Mouse (Mus musculus) hindbrain, embryonic 13.5 days (tissue): Measurements from ENCODE around the gene Pbx1. TPM values are rescaled to one million over a fixed set of nuclear protein-coding genes. Genes with fewer than 3 reads are reported as not detected.

Experiments
- ATAC-seq: fragments of 200-750 bp; cut with Nextera tagmentation; 2 replicates; pipeline ENCODE4 v1.8.0; 2017; ENCODE audit warnings: moderate TSS enrichment; ENCODE audit not compliant: low FRiP score
- H3K27ac ChIP-seq: fragments of 300-500 bp; sonication (generic); 2 replicates; pipeline ENCODE4 v1.5.1; 2015; ENCODE audit warnings: inconsistent platforms, mild to moderate bottlenecking, moderate library complexity
- H3K27me3 ChIP-seq: fragments of 300-500 bp; sonication (generic); 2 replicates; pipeline ENCODE4 v1.6.1; 2015; ENCODE audit warnings: mild to moderate bottlenecking, inconsistent platforms
- H3K36me3 ChIP-seq: fragments of 300-500 bp; sonication (generic); 2 replicates; pipeline ENCODE4 v1.6.1; 2015; ENCODE audit warnings: mild to moderate bottlenecking, inconsistent platforms
- H3K4me1 ChIP-seq: fragments of 300-500 bp; sonication (generic); replicated peaks from 2 replicates; pipeline ENCODE4 v1.6.1; 2015; ENCODE audit warnings: inconsistent platforms
- H3K4me2 ChIP-seq: fragments of 300-500 bp; sonication (generic); 2 replicates; pipeline ENCODE4 v1.6.1; 2015; ENCODE audit warnings: inconsistent platforms, mild to moderate bottlenecking, moderate library complexity
- H3K4me3 ChIP-seq: fragments of 300-500 bp; sonication (generic); 2 replicates; pipeline ENCODE4 v1.5.1; 2015; ENCODE audit warnings: mild to moderate bottlenecking, inconsistent platforms
- H3K9ac ChIP-seq: fragments of 300-500 bp; sonication (generic); 2 replicates; pipeline ENCODE4 v1.6.1; 2015; ENCODE audit warnings: mild to moderate bottlenecking, inconsistent platforms
- H3K9me3 ChIP-seq: fragments of 300-500 bp; sonication (generic); 2 replicates; pipeline ENCODE4 v1.6.1; 2016; ENCODE audit warnings: inconsistent platforms
- WGBS: fragments of 180-500 bp; shearing (Covaris S2); methylation state at CpG from one replicate; pipeline ENCODE4 v1.1.7; 2015; 5-methylcytosine and 5-hydroxymethylcytosine counted together
- polyA plus RNA-seq: library from polyadenylated mRNA; unstranded; fragments of >200 nt; fragmentation: Nextera tagmentation; extraction: Ambion mirVana; gene quantifications from 2 replicates; pipeline ENCODE4 v1.2.1, GENCODE M21; 2015

Gene Pbx1
- polyA plus RNA-seq, 1 experiment from 2014 or later, result 53.6 TPM

DNA sequence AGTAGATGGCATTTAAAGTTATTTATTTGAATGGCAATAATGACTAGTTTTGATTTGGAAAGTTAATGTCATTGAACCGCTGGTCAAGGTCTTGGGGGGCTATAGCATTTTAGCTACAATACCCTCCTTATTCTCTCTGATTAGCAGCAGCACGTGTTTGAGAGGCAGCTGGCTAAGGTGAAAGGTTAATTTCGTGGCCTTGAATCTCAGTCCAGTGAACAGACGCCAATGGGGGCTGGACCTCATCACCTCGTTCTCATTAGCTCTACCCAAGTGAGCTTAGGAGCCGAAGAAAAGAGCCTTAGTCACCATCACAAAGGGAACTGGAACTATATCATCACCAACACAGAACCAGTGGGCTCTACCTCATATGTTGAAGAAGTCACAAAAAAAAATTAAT lies 54.4 kb downstream of the Pbx1 start:
- no peak for ATAC-seq
- Histone ChIP-seq H3K27me3 (no peaks in the 10 kb centered on the region), H3K9me3 (no peaks in the 10 kb centered on the region), H3K4me3 (no peak overlapping the region), H3K4me1 (peaks cover 55% of the 10 kb centered on the region), H3K27ac (no peak overlapping the region), H3K9ac (no peak overlapping the region), H3K36me3 (no peaks in the 10 kb centered on the region), H3K4me2 (no peak overlapping the region)
- WGBS, result 33% methylated on average over 6 of the region's 6 CpGs

- no peaks in the 10 kb centered on the region for H3K36me3 ChIP-seq
- no peaks in the 10 kb centered on the region for H3K9me3 ChIP-seq
- H3K27me3 ChIP-seq, result no peaks in the 10 kb centered on the region
- H3K27ac ChIP-seq, result no peak overlapping the region
- 72% methylated on average over 3 of the region's 3 CpGs for WGBS
- H3K4me1 ChIP-seq, result peaks cover 44% of the 10 kb centered on the region
- H3K4me2 ChIP-seq, result no peak overlapping the region
- no peak overlapping the region for H3K4me3 ChIP-seq
- H3K9ac ChIP-seq, result no peak overlapping the region
- no peak for ATAC-seq
Observed at GRCm38 (mm10) chr1:168376330-168376729, 55.7 kb downstream of the Pbx1 start.

GRCm38 (mm10) chr1:168374953-168375600 lies 57.0 kb downstream of the Pbx1 start:
- Histone ChIP-seq H3K4me3 (no peak overlapping the region), H3K9me3 (no peaks in the 10 kb centered on the region), H3K36me3 (no peaks in the 10 kb centered on the region), H3K27me3 (no peaks in the 10 kb centered on the region), H3K4me1 (peaks cover 36% of the 10 kb centered on the region), H3K4me2 (no peak overlapping the region), H3K9ac (no peak overlapping the region), H3K27ac (no peak overlapping the region)
- WGBS, result 81% methylated on average over 12 of the region's 12 CpGs
- ATAC-seq, result no peak

- no peaks in the 10 kb centered on the region for H3K36me3 ChIP-seq
- no peak overlapping the region for H3K4me2 ChIP-seq
- H3K27me3 ChIP-seq, result no peaks in the 10 kb centered on the region
- no peak overlapping the region for H3K9ac ChIP-seq
- H3K9me3 ChIP-seq, result no peaks in the 10 kb centered on the region
- H3K27ac ChIP-seq, result no peak overlapping the region
- H3K4me1 ChIP-seq, result peaks cover 36% of the 10 kb centered on the region
- H3K4me3 ChIP-seq, result no peak overlapping the region
- WGBS, result 86% methylated on average over 2 of the region's 2 CpGs
- ATAC-seq, result no peak
Observed at GRCm38 (mm10) chr1:168372089-168372488, 60.0 kb downstream of the Pbx1 start.

DNA sequence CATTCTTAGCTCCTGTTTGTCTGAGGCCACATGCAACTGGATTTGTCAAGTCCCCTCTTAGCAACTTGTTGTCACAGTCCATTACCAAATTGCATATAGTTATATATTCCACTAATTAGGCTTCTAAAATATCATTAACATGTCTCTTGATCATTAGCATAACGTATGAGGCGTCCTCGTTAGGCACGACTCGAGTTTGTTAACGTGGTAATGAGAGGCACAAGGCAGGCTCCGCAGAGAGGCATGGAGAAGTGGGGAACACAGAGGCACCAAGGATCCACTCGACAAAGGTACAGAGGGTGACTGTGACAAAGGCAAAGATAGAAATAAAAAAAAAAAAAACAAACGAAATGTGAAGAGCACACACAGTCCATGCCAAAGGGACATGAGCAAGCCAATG lies 61.1 kb downstream of the Pbx1 start:
- Histone ChIP-seq H3K4me1 (peaks cover 40% of the 10 kb centered on the region), H3K36me3 (no peaks in the 10 kb centered on the region), H3K27me3 (no peaks in the 10 kb centered on the region), H3K9me3 (no peaks in the 10 kb centered on the region), H3K27ac (no peak overlapping the region), H3K4me3 (no peak overlapping the region), H3K9ac (no peak overlapping the region), H3K4me2 (no peak overlapping the region)
- WGBS, result 59% methylated on average over 9 of the region's 9 CpGs
- no peak for ATAC-seq

GRCm38 (mm10) chr1:168366261-168366660 lies 65.8 kb downstream of the Pbx1 start:
- no peaks in the 10 kb centered on the region for H3K27me3 ChIP-seq
- no peak overlapping the region for H3K27ac ChIP-seq
- no peak overlapping the region for H3K4me3 ChIP-seq
- H3K4me1 ChIP-seq, result peaks cover 57% of the 10 kb centered on the region
- H3K36me3 ChIP-seq, result no peaks in the 10 kb centered on the region
- H3K9me3 ChIP-seq, result no peaks in the 10 kb centered on the region
- no peak for ATAC-seq
- H3K4me2 ChIP-seq, result no peak overlapping the region
- 77% methylated on average over 5 of the region's 5 CpGs for WGBS
- H3K9ac ChIP-seq, result no peak overlapping the region

GRCm38 (mm10) chr1:168364325-168364724 lies 67.7 kb downstream of the Pbx1 start:
- whole genome bisulfite sequencing, result 48% methylated on average over 7 of the region's 7 CpGs
- no peak for ATAC-seq
- H3K27ac ChIP-seq, result no peak overlapping the region

GRCm38 (mm10) chr1:168363053-168363452 lies 69.0 kb downstream of the Pbx1 start:
- Histone ChIP-seq H3K4me1 (peaks cover 80% of the 10 kb centered on the region), H3K27me3 (no peaks in the 10 kb centered on the region), H3K9ac (no peak overlapping the region), H3K4me3 (no peak overlapping the region), H3K27ac (0 out of 2 replicates have a peak overlapping the region, but pooled peaks have one; percentile 26), H3K4me2 (no peak overlapping the region), H3K9me3 (no peaks in the 10 kb centered on the region), H3K36me3 (no peaks in the 10 kb centered on the region)
- WGBS, result 91% methylated on average over 11 of the region's 11 CpGs
- ATAC-seq, result no peak

More at GRCm38 (mm10) chr1:168364325-168364724, 67.7 kb downstream of the Pbx1 start:
- Histone ChIP-seq H3K4me2 (no peak overlapping the region), H3K4me1 (peaks cover 70% of the 10 kb centered on the region), H3K9ac (no peak overlapping the region), H3K27me3 (no peaks in the 10 kb centered on the region), H3K36me3 (no peaks in the 10 kb centered on the region), H3K4me3 (no peak overlapping the region), H3K9me3 (no peaks in the 10 kb centered on the region)

- 58% methylated on average over 10 of the region's 10 CpGs for WGBS
- Histone ChIP-seq H3K4me1 (peaks cover 80% of the 10 kb centered on the region), H3K4me2 (no peak overlapping the region), H3K9me3 (no peaks in the 10 kb centered on the region), H3K27me3 (no peaks in the 10 kb centered on the region), H3K4me3 (no peak overlapping the region), H3K36me3 (no peaks in the 10 kb centered on the region), H3K9ac (no peak overlapping the region), H3K27ac (no peak overlapping the region; the same call in 1 of the 2 replicates)
- no peak for ATAC-seq
Observed at GRCm38 (mm10) chr1:168362464-168362863, 69.6 kb downstream of the Pbx1 start.

GRCm38 (mm10) chr1:168357680-168358611 lies 74.1 kb downstream of the Pbx1 start:
- H3K9ac ChIP-seq, result peak overlapping the region; percentile 59
- WGBS, result 1% methylated on average over 26 of the region's 26 CpGs
- peak; percentile 58 for ATAC-seq

GRCm38 (mm10) chr1:168356970-168357441 lies 75.1 kb downstream of the Pbx1 start:
- Histone ChIP-seq H3K4me1 (peaks cover 83% of the 10 kb centered on the region), H3K36me3 (no peaks in the 10 kb centered on the region), H3K9ac (peak overlapping the region; percentile 59; the same call in 1 of the 2 replicates), H3K4me3 (peak overlapping the region; percentile 27), H3K9me3 (no peaks in the 10 kb centered on the region), H3K27me3 (no peaks in the 10 kb centered on the region), H3K27ac (peak overlapping the region; percentile 85), H3K4me2 (peak overlapping the region; percentile 54)
- 1% methylated on average over 14 of the region's 14 CpGs for WGBS
- ATAC-seq, result peak; percentile 63

More at GRCm38 (mm10) chr1:168357680-168358611, 74.1 kb downstream of the Pbx1 start:
- H3K4me1 ChIP-seq, result peaks cover 89% of the 10 kb centered on the region
- H3K9me3 ChIP-seq, result no peaks in the 10 kb centered on the region
- no peaks in the 10 kb centered on the region for H3K36me3 ChIP-seq
- peak overlapping the region; percentile 54 for H3K4me2 ChIP-seq
- peak overlapping the region; percentile 27 for H3K4me3 ChIP-seq
- H3K27ac ChIP-seq, result peak overlapping the region; percentile 85
- no peaks in the 10 kb centered on the region for H3K27me3 ChIP-seq

DNA sequence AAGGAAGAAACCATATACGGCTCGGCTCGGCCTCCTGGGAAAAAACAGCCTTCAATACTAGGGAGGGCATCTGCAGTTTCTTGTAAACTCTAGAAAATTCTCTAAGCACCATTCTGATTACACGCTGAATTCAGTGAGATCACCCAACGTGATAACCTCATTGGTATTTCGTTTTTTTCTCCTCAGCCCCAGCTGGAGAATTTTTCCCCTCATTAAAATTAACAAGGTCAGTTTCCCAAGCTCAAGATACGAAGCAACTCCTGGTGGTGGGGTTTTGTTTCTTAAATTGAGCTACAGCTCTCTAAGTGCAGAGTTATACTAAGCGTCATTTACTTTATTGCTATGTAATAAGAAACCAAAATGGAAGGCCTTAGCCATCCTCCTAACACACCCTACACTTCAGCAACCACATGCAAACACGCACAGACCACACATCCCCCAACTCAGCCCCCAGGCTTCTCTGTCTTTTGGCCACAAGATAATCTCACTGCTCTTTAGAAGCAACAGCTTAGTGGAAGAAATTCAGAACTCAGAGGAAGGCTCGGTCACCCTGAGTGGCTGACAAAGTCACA lies 76.0 kb downstream of the Pbx1 start:
- WGBS, result 45% methylated on average over 10 of the region's 10 CpGs
- Histone ChIP-seq H3K4me1 (peaks cover 85% of the 10 kb centered on the region), H3K4me3 (no peak overlapping the region), H3K36me3 (no peaks in the 10 kb centered on the region), H3K9me3 (no peaks in the 10 kb centered on the region), H3K27ac (peak overlapping the region; percentile 85; the same call in 1 of the 2 replicates), H3K27me3 (no peaks in the 10 kb centered on the region), H3K4me2 (peak overlapping the region; percentile 54; the same call in 1 of the 2 replicates), H3K9ac (no peak overlapping the region)
- ATAC-seq, result no peak
